Mouse (Mus musculus) embryonic stem cell, embryonic (primary cell): Measurements from ENCODE around the gene Runx3.
"Not testable (repeated sequence)": the region's sequence is repeated elsewhere in the genome, so short reads cannot be mapped to it uniquely, and the experiment has no call there.

ENCODE experiments used
- CTCF ChIA-PET, 4 experiments: fragments of 300-600 bp in 2 of 4; fragments of 350-600 bp in 2 of 4; sonication (Branson Sonifier 250); formaldehyde crosslinking; loops; one replicate each; lab custom pipeline; 2022; ENCODE audit warnings: inconsistent platforms in 2 of 4; lab: Charles Lee
- POLR2A ChIA-PET, 4 experiments: fragments of 300-600 bp in 2 of 4; fragments of 350-600 bp in 2 of 4; sonication (Branson Sonifier 250); formaldehyde crosslinking; loops; one replicate each; lab custom pipeline; 2022; ENCODE audit warnings: antibody characterized with exemption in 4 of 4, inconsistent platforms in 1 of 4; lab: Charles Lee

Runx3 gene

DNA sequence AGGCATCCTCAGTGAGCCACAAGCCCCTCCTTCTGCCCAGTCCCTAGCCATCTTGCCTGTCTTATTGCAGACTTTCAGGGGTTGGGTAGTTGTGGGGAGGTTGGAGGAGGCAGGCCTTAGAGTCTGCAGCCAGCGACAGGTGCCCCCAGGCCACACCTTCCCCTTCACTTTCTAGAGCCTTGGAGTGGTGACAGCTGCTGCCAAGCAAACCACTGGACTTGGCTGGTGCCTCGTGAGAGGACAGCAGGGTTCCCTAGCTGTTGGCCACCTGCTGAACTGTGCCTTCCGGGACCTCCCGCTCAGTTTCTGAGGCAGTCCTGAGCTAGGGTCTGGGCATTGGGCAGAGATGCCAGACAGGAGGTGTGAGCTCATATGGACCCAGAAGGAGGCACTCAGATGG is 49.0 kb downstream of the Runx3 start:
- POLR2A ChIA-PET: interaction anchor here in 3 of 4 experiments (0.5 to 3.4 kb wide), 8 partner anchors 11 to 214 kb away, joined by 3 to 14 read pairs (median 4); no protein-coding TSS in a partner anchor
- CTCF ChIA-PET: interaction anchor here in 2 of 4 experiments (1.0 to 1.2 kb wide), 4 partner anchors 9 to 84 kb away, joined by 3 to 4 read pairs (median 3); no protein-coding TSS in a partner anchor

DNA sequence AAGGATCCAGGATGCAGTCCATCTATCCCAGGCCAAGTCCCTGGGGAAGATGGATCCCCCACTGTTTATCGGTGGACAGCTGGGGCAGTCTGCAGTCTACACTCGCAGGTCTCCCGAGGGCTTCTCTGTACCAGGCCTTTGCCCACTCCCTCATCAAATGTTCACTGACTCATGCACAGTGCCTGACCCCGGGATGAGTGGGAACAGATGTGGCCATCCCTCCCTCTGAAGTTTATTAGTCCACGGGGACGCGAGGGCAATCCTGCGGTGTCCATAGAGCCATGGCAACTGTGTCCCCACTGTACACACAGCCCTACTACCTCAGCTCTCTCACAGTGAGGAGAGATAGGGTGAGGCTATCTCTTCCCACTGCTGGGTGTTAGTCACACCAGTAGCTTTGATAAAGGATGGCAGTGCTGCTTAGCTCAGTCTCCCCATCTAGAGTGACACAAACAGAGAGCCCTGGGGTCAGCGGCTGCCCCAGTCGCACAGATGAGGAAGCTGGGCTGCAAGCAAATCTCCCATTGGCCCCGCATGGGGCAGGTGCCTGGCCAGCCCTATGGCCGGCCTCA is 50.9 kb downstream of the Runx3 start:
- ChIA-PET POLR2A (interaction anchor here in 1 of 4 experiments (0.8 kb wide), 1 partner anchor 114 kb away, joined by 4 read pairs; no protein-coding TSS in a partner anchor), CTCF (interaction anchor here in 1 of 4 experiments (0.6 kb wide), 1 partner anchor 71 kb away, joined by 3 read pairs; no protein-coding TSS in a partner anchor)

DNA sequence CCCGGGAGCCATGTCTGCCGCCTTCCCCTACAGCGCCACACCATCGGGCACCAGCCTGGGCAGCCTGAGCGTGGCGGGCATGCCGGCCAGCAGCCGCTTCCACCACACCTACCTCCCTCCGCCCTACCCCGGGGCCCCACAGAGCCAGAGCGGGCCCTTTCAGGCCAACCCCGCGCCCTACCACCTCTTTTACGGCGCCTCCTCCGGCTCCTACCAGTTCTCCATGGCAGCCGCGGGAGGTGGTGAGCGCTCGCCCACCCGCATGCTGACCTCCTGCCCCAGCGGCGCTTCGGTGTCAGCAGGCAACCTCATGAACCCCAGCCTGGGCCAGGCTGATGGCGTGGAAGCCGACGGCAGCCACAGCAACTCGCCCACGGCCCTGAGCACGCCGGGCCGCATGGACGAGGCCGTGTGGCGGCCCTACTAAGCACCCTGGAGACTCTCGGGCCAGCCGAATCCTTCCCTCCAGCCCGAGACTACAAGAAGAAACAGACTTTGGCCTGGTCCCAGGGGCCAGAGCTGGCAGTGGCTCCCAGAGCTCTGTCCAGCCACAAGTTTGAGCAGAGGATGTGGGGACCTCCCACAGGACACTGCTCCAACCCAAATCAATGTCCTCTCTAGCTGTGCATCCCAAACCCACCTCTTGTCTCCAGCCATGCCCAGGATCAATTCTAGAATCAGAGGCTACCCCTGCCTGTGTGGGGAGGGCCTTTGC is 55.1 kb downstream of the Runx3 start:
- POLR2A ChIA-PET: interaction anchor here in 2 of 4 experiments (0.6 to 1.0 kb wide), 5 partner anchors 8 to 202 kb away, joined by 3 to 5 read pairs (median 3); no protein-coding TSS in a partner anchor
- CTCF ChIA-PET: interaction anchor here in 1 of 4 experiments (0.6 kb wide), 2 partner anchors 112 to 219 kb away, joined by 3 read pairs; no protein-coding TSS in a partner anchor

DNA sequence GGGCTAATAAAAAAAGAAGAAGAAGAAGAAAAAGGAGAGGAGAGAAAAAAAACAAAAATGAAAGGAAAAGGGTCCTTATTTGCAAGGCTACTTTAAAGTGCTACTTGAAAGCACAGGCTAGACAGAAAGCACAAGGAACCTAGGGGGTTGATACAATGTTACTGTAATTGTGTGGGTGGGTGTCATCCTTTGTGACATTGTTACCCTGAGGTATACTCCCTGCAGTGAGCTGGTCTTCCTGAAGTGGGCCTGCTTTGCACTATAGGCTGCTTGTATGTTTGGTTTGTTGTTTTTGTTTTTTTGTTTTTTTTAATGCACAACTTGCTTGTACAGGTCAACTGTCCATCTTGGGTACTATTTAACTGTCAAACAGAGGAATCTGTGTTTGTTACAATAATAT is 57.1 kb downstream of the Runx3 start:
- ChIA-PET POLR2A (interaction anchor here in 3 of 4 experiments (0.7 to 1.8 kb wide), 5 partner anchors 9 to 123 kb away, joined by 3 to 5 read pairs (median 3); no protein-coding TSS in a partner anchor), CTCF (interaction anchor here in 2 of 4 experiments (0.6 to 3.1 kb wide), 6 partner anchors 27 to 298 kb away, joined by 3 to 9 read pairs (median 4); no protein-coding TSS in a partner anchor)

DNA sequence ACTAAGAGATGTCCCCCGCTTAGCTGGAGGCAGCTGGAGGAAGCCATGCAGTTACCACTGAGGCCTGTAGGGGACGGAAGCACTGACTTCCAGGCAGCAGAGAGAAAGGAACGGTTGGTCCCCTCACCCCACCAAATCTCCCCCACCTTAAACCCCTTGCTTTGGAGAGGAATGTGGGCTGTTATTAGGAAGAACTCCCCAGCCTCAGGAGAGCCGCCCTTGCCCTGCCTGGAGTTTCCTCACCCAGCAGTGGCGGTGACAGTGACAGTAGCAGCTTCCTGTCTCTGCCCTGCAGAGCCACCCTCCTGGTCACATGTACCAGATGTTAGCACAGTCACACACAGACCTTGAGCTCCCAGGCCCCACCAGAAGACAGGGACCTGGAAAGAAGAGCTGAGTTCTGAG is 58.6 kb downstream of the Runx3 start:
- ChIA-PET CTCF (interaction anchor here (0.5 to 3.2 kb wide), 29 partner anchors 9 to 254 kb away, joined by 3 to 18 read pairs (median 5); partner anchors contain the start of genes Ncmap (in 1 of the 4), Rcan3 (in 1 of the 4) and Srrm1 (in 1 of the 4)), POLR2A (interaction anchor here in 3 of 4 experiments (0.6 to 2.4 kb wide), 13 partner anchors 10 to 315 kb away, joined by 3 to 11 read pairs (median 3); partner anchors contain the start of genes Rsrp1 (in 1 of the 3) and Stpg1 (in 1 of the 3))

DNA sequence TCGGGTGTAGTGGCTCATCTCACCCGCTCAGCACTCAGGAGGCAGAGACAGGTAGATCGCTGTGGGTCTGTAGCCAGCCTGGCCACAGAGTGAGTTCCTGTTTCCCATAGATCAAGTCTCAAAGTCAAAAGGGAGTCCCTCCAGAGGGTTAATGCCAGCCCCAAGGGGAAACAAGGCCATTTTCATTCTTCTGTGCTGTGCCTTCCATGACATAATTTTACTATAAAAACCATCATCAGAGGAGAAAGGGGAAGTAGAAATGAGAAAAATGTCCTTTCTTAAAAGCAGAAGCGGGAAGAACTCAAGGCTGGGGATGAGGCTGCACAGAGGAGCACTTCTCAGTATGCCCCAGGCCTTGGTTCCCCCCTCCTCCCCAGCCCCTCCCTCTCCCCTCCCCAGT is 61.4 kb downstream of the Runx3 start:
- CTCF ChIA-PET: no interaction called here
- POLR2A ChIA-PET: no interaction called here

DNA sequence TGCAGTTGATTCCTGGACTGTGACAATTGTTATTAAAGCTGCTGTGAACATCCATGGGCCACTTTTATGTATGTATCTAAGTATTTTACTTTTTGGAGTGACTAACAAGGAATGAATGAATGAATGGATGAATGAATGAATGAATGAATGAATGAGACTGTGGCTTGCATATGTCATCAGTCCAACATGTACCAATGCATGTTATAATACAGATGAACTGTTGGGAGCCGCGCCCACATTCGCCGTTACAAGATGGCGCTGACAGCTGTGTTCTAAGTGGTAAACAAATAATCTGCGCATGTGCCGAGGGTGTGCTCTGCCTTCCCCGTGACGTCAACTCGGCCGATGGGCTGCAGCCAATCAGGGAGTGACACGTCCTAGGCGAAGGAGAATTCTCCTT is 63.8 kb downstream of the Runx3 start:
- CTCF ChIA-PET, POLR2A ChIA-PET: not testable (repeated sequence)

DNA sequence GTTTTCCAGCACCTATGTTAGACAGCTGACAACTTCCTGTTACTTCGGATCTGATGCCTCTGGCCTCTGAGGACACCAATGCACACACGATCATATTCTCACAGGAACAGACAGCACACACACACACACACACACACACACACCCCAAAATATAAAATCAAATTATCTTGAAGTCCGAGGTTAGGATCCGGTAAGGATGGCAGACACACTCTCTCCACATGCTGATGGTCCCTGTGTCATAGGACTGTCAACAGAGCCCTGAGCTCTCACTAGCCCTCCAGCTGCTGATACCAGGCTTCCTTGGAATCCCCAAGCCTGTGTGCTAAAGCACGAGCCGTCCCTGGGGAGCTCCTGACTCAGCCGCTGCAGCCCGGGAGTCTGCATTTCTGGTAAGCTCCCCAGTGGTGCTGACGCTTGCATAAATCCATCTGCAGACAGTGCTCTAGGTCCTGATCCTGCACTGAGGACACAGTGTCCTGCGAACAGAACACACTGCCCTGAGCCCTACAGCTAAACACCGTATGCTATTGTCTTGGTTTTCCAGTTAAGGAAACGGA is 69.1 kb downstream of the Runx3 start:
- ChIA-PET POLR2A (interaction anchor here in 3 of 4 experiments (0.6 to 2.8 kb wide), 6 partner anchors 9 to 986 kb away, joined by 3 to 11 read pairs (median 3); partner anchors contain the start of gene Clic4 (in 1 of the 3)), CTCF (interaction anchor here in 3 of 4 experiments (0.6 to 2.2 kb wide), 7 partner anchors 9 to 177 kb away, joined by 3 to 13 read pairs (median 3); no protein-coding TSS in a partner anchor)

DNA sequence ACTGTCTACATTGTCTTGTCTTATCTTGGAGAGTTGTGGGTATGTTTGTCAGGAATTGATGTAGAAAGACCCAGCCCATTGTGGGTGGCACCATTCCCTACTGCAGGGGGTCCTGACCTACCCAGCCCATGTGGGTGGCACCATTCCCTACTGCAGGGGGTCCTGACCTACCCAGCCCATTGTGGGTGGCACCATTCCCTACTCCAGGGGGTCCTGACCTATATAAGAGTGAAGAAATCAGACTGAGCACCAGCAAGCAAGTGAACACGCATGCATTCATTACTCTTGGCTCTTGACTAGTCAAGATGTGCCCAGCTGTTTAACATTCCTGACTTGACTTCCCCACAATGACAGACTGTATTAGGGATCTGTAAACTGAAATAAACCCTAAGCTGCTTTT is 69.9 kb downstream of the Runx3 start:
- CTCF ChIA-PET: interaction anchor here in 3 of 4 experiments (0.5 to 2.2 kb wide), 4 partner anchors 11 to 297 kb away, joined by 3 to 13 read pairs (median 6); no protein-coding TSS in a partner anchor
- POLR2A ChIA-PET: interaction anchor here in 1 of 4 experiments (0.6 to 2.8 kb wide), 4 partner anchors 10 to 198 kb away, joined by 3 to 11 read pairs (median 3); no protein-coding TSS in a partner anchor

DNA sequence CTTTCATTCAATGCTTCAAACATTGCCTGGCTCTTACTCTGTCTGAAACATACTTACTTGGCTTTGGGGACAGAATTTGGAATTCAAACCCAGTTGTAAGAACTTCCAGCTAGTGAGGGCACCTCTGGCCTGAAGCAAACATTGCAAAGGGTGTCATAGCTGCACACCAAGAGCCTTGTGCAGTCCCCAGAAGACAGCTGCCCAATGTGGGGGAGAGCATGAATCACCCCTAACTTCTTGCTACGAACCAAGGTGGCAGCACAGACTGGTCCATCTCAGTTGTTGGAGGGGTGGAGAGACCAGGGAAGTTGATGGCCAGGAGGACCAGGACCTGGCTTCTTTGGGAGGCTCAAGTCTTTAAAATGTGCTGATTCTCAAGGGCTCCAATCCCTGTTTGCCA is 70.7 kb downstream of the Runx3 start:
- ChIA-PET CTCF (interaction anchor here in 2 of 4 experiments (1.4 to 2.2 kb wide), 2 partner anchors 11 to 12 kb away, joined by 4 to 13 read pairs; no protein-coding TSS in a partner anchor), POLR2A (interaction anchor here in 1 of 4 experiments (0.6 to 2.8 kb wide), 2 partner anchors 11 to 198 kb away, joined by 3 to 11 read pairs; no protein-coding TSS in a partner anchor)

DNA sequence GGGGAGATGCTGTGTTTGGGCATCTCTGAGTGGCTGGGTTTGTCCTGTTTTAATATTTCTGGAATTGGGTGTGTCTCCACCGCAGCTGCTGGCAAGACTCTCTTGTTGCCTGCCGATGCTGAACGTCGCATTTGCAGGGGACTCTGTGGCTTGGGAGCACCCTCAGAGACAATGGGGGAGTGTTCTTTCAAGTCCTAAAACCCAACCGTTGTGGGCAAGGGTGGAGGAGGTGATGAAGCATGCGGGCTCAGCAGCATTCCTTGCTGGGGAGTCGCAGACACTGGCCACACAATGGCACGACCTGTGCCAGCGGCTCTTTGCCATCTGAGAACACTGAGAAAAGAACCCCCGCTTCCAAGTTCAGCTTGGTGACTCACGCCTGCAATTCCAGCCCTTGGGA is 71.2 kb downstream of the Runx3 start:
- ChIA-PET CTCF (interaction anchor here in 1 of 4 experiments (1.4 kb wide), 1 partner anchor 12 kb away, joined by 4 read pairs; no protein-coding TSS in a partner anchor), POLR2A (interaction anchor here in 1 of 4 experiments (1.4 kb wide), 1 partner anchor 12 kb away, joined by 3 read pairs; no protein-coding TSS in a partner anchor)

DNA sequence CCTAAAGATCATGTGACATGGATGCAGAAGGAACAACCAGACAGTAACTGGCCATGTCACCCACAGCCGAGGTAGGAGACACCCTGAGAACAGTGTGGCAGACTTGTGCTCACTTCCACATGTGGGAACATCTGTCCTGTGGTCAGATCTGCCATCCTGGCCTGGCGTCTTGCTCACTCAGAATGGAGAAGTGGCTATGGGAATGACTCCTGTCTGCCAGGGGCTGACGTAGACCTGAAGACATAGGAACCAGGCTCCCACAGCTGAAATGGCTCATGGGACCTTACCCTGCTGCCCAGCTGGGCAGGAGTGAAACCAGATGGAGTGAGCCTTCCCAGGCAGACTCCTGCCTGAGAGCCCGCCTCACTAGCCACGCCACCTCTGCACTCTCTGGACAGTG is 72.4 kb downstream of the Runx3 start:
- POLR2A ChIA-PET: interaction anchor here in 2 of 4 experiments (1.4 to 1.5 kb wide), 2 partner anchors 11 to 117 kb away, joined by 3 read pairs; no protein-coding TSS in a partner anchor
- CTCF ChIA-PET: no interaction called here

DNA sequence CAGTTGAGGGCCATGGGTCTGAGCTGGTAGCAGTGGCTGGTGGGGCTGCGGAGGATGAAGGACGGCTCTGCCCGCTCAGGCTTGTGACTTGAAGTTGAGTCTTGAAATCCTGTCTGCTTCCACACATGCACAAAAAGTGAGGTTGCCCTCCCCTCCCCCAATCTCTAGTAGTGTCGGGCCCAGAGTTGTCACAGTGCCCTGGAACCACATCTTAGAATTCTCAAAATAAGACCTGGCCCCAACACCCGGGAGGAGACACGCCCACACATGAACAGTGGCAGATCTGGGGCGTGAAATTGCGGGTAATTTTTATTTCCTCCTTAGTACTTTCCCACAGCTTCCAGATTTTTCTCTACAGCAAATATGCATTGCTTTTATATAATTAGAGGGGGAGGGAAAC is 77.4 kb downstream of the Runx3 start:
- CTCF ChIA-PET: interaction anchor here in 1 of 4 experiments (0.6 kb wide), 1 partner anchor 223 kb away, joined by 3 read pairs; no protein-coding TSS in a partner anchor
- POLR2A ChIA-PET: interaction anchor here in 1 of 4 experiments (1.1 to 1.3 kb wide), 2 partner anchors 14 to 39 kb away, joined by 3 read pairs; no protein-coding TSS in a partner anchor

DNA sequence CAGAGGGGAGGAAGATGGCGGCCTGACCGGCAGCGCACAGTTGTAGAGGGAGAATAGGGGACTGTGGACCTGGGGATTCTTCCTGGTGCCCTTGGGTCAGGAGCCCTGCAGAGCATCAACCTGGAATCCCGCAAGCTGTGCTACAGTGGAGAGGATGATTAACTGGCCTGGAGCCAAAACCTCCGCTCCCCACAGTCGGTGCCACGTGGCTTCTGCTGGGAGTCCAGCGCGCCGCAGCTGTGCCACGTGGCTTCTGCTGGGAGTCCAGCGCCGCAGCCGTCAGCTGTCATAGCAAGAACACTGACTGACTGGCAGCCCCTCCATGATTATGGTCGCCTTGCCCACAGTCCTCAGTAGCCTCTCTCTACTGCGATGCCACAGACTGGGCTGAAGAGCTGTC is 81.3 kb downstream of the Runx3 start:
- CTCF ChIA-PET: interaction anchor here in 3 of 4 experiments (0.6 to 1.8 kb wide), 4 partner anchors 23 to 954 kb away, joined by 3 to 14 read pairs (median 4); no protein-coding TSS in a partner anchor
- POLR2A ChIA-PET: interaction anchor here in 3 of 4 experiments (0.6 to 2.5 kb wide), 8 partner anchors 10 to 425 kb away, joined by 3 to 5 read pairs (median 3); partner anchors contain the start of gene Rsrp1 (in 1 of the 3)

DNA sequence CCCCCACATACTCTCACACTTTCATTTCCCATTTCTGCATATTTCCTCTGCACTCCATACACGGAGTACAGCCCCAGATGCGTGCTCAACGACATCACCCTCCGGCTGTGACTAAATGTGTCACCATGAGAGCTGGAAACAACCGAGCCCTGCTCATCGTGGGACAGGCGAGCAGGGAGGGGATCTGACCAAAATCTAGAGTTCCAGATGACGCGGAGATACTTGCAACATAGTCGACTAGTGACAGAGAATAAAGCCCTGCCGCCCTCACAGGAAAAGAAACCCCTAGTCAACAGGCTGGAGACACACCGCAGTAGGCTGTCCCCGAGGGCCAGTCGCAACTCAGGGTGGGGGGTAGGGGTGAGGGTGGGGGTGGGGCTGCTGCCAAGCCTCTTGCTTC is 82.8 kb downstream of the Runx3 start:
- ChIA-PET POLR2A (interaction anchor here in 3 of 4 experiments (0.7 to 2.5 kb wide), 6 partner anchors 11 to 889 kb away, joined by 3 to 5 read pairs (median 4); no protein-coding TSS in a partner anchor), CTCF (interaction anchor here in 3 of 4 experiments (0.6 to 1.8 kb wide), 4 partner anchors 97 to 218 kb away, joined by 3 to 14 read pairs (median 4); no protein-coding TSS in a partner anchor)

DNA sequence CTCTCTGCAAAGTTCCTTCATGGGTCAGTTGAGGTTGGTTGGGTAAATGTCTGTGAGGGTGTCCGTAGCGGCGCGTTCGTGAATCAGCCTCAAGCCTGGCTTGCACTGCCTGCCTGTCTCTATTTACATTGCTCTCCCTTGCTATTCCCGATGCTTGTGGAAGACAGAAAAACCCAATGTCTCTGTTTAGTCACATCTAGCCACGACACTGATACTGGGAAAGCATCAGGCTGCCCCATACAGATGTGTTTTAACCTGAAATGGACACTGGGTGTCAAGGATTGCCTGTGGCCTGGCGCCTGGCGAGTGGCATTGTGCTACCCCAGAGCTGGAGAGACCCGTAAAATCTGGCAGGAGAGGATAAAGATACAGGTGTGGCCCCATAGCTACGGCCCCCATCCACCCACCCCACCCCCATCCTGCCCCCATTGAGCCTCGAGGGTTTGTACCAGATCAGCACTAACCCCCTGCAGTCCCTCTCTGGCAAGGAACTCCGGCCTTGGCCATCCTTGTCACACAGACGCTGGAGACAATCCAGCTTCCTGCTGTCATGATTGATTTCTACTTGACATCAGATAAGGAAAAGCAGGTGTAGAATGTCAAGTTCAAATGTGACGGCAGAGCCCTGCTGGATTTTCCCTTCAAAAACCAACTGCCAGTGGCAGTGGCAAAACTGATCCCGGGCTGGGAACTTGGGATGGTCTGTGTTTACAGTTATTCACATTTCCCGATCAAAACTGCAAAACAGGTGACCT is 83.5 kb downstream of the Runx3 start:
- ChIA-PET POLR2A (interaction anchor here (0.6 to 2.5 kb wide), 4 partner anchors 12 to 176 kb away, joined by 3 to 11 read pairs (median 4); no protein-coding TSS in a partner anchor), CTCF (interaction anchor here in 2 of 4 experiments (0.6 to 1.3 kb wide), 3 partner anchors 62 to 219 kb away, joined by 3 to 5 read pairs (median 4); no protein-coding TSS in a partner anchor)
